Mouse (Mus musculus): ENCODE data around the gene Gm20388.

GRCm38 (mm10) chr8:120732068-120732467 is 821.4 kb downstream of the Gm20388 start:
- no peak for TF ChIP-seq GATA1 (IDR thresholded peaks at IDR 0.05; ENCODE audit: low read length)
- no peak for TF ChIP-seq TAL1 (IDR thresholded peaks at IDR 0.05; ENCODE audit: low read length)

All from erythroblast, embryonic 14.5 days (primary cell).